Mouse (Mus musculus): Measurements from ENCODE around the gene Gm3238.
"Not testable (repeated sequence)": the region's sequence is repeated elsewhere in the genome, so short reads cannot be mapped to it uniquely, and the experiment has no call there.

Gene Gm3238

GRCm38 (mm10) chr10:77771225-77771624 lies at the start of gene Gm3238:
TSS of gene Gm3238 (minus strand) at chr10:77771325.
- DNase-seq, result not testable (repeated sequence)

GRCm38 (mm10) chr10:77819203-77819602 lies 48.1 kb upstream of the Gm3238 start:
- no peak for DNase-seq

GRCm38 (mm10) chr10:77818523-77818922 lies 47.4 kb upstream of the Gm3238 start:
- no peak for DNase-seq

GRCm38 (mm10) chr10:77815514-77815913 lies 44.4 kb upstream of the Gm3238 start:
- peak; percentile 46 for DNase-seq

GRCm38 (mm10) chr10:77814382-77814781 lies 43.3 kb upstream of the Gm3238 start, which contains the start of gene Gm2696:
TSS of gene Gm2696 (plus strand) at chr10:77814682.
- no peak for DNase-seq

- no peak for DNase-seq
Observed at GRCm38 (mm10) chr10:77811743-77812142, 40.6 kb upstream of the Gm3238 start, which contains the start of gene Gm9507. TSS of gene Gm9507 (minus strand) at chr10:77811843.

- no peak for DNase-seq
Observed at GRCm38 (mm10) chr10:77804095-77804494, 33.0 kb upstream of the Gm3238 start.

- no peak for DNase-seq
Observed at GRCm38 (mm10) chr10:77798921-77799508, 27.9 kb upstream of the Gm3238 start, which contains the start of gene Gm19668. TSS of gene Gm19668 (minus strand) at chr10:77799133.

- not testable (repeated sequence) for DNase-seq
Observed at GRCm38 (mm10) chr10:77798164-77798920, 27.2 kb upstream of the Gm3238 start.

GRCm38 (mm10) chr10:77797677-77798076 lies 26.6 kb upstream of the Gm3238 start:
- no peak for DNase-seq

- no peak for DNase-seq
Observed at GRCm38 (mm10) chr10:77794976-77795375, 23.9 kb upstream of the Gm3238 start, which contains the start of gene Gm9639. TSS of gene Gm9639 (minus strand) at chr10:77795076.

GRCm38 (mm10) chr10:77788621-77789020 lies 17.5 kb upstream of the Gm3238 start:
- DNase-seq, result no peak

GRCm38 (mm10) chr10:77787876-77788275 lies 16.8 kb upstream of the Gm3238 start, which contains the start of gene Gm7137:
TSS of gene Gm7137 (minus strand) at chr10:77788200.
- DNase-seq, result not testable (repeated sequence)

GRCm38 (mm10) chr10:77783396-77783795 lies 12.3 kb upstream of the Gm3238 start:
- not testable (repeated sequence) for DNase-seq

GRCm38 (mm10) chr10:77782442-77782841 lies 11.3 kb upstream of the Gm3238 start, which contains the start of gene Gm3250:
TSS of gene Gm3250 (minus strand) at chr10:77782542.
- DNase-seq, result not testable (repeated sequence)

GRCm38 (mm10) chr10:77776844-77777243 lies 5.7 kb upstream of the Gm3238 start, which contains the start of gene Gm7138:
TSS of gene Gm7138 (minus strand) at chr10:77776944.
- not testable (repeated sequence) for DNase-seq

- DNase-seq, result not testable (repeated sequence)
Observed at GRCm38 (mm10) chr10:77772142-77772541, 1.0 kb upstream of the Gm3238 start.

GRCm38 (mm10) chr10:77769727-77770126 lies 1.4 kb downstream of the Gm3238 start:
- no peak for DNase-seq

GRCm38 (mm10) chr10:77759582-77759981 lies 11.5 kb downstream of the Gm3238 start, which contains the start of gene Gm3233:
TSS of gene Gm3233 (minus strand) at chr10:77759682.
- DNase-seq, result not testable (repeated sequence)

GRCm38 (mm10) chr10:77753448-77753847 lies 17.7 kb downstream of the Gm3238 start:
- no peak for DNase-seq

- DNase-seq, result not testable (repeated sequence)
Observed at GRCm38 (mm10) chr10:77752312-77752711, 18.8 kb downstream of the Gm3238 start.

- not testable (repeated sequence) for DNase-seq
Observed at GRCm38 (mm10) chr10:77751254-77751653, 19.9 kb downstream of the Gm3238 start, which contains the start of gene Gm9736. TSS of gene Gm9736 (minus strand) at chr10:77751354.

GRCm38 (mm10) chr10:77750686-77751085 lies 20.4 kb downstream of the Gm3238 start:
- DNase-seq, result not testable (repeated sequence)

All from thymus, postnatal 14 days (tissue).